Mouse (Mus musculus): ENCODE data around the gene Bpifb9b.
"Not testable (repeated sequence)": the region's sequence is repeated elsewhere in the genome, so short reads cannot be mapped to it uniquely, and the experiment has no call there.

The Bpifb9b gene

GRCm38 (mm10) chr2:154306927-154307326, at the start of gene Bpifb9b:
Gene Bpifb9b, plus strand, starts transcription at chr2:154307227.
- DNase-seq: not testable (repeated sequence)

DNA sequence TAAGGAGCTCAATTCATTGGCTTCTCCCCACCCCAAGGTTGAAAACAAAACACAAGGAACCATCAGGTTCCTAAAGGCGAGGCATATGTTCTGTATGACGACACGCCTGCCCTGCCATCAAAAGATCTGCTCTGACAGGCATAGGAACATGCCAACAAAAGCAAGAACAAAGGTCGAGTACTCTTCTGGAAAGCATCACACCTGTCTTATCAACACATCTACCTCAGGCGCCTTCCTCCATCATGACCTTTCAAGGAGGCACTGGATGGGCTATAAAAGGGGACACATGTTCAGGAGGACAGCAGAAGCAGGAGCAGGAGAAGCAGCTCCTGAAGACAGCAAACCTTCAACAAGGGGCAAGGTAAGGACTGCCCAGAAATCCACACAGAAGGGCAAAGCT, 49.5 kb upstream of the Bpifb9b start, which contains the start of gene Bpifb9a:
TSS of gene Bpifb9a (plus strand) at position 301 of the 400 bp plus-strand sequence.
- DNase-seq: not testable (repeated sequence)

DNA sequence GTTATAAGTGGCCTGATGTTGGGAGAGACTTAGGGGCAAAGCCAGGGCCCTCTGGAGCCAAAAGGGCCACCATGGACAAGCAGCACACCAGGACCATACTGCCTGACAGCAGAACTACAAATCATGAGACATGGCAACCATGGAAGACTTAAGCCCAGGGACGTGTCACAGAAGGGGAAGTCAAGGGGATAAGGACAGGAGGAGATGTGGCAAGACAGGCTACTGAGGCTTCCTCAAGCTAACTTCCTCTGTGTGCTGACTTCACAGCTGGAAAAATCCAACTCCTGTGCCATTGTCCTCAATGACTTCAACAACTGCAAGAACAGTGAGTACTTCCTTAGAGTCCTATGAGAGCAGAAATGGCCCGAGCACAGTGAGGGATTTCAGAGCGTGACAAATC, 42.6 kb upstream of the Bpifb9b start:
- not testable (repeated sequence) for DNase-seq

DNA sequence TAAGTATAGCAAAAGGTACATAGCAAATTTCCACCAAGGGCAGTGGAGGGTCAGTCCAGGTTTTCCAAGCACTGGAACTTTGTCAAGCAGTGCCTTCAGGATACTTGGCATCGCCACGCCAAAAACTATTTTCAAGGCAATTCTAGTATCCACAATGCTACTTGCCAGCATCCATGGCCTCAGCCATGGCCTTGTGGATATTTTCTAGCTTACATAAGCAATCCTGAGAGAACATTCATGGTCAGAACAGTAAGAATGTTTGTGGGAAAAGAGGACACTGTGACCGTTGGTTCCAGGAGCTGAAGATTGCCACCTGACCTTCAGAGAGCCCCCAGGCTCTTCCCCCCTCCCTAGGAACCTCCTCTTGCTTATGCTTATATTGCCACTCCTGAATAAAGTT, 15.2 kb upstream of the Bpifb9b start:
- DNase-seq: not testable (repeated sequence)

DNA sequence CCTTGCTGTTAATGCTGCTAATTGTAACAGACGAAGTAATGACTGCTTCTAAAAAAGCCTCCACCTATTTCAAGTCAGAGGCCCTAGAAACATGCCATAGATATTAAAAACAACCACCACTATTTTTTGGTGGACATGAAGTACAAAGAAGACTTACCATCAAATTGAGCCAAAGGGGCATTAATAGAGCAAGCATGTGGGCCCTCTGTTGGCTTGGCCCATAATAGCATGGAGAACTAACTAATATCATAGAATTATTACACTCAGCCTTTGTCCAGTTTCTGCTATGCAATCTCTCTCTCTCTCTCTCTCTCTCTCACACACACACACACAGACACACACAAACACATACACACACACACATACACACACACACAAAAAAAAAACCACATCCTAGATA, 14.2 kb upstream of the Bpifb9b start:
- no peak for DNase-seq

DNA sequence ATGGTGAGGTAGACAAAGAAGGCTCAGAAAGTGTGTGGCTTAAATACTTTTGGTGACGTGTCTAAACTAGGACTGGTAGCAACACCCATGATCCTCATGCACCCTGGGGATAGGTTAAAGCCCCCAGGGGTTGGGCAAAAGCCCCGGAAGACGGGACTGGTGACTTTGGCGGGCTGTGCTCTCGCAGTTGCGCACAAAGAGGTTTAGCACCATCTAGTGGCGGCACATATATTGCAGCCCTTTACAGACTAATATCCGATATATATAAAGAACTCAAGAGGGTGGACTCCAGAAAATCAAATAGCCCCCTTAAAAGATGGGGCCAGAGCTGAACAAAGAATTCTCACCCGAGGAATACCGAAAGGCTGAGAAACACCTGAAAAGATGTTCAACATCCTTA, 12.3 kb upstream of the Bpifb9b start:
- DNase-seq: peak; percentile 62 to 67

DNA sequence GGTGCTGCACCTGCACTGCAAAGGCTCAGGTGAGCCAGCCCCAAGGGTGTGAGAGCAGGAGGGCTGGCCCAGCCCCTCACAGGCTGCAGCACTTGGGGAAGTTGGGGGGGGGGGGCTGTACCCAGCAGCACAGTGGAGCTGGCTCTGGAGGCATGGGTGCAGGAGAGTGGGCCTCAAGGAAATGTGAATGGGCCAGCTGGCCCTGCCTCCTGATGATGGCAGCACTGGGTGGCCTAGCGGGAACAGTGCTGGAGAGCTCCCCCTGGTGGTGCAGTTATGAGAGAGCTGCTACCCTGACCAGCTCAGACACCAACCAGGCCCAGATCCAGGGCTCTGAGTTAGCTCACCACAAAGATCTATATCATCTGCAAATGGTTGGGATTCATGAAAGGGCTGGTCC, 6.5 kb upstream of the Bpifb9b start:
- DNase-seq: peak; percentile 82 to 83

DNA sequence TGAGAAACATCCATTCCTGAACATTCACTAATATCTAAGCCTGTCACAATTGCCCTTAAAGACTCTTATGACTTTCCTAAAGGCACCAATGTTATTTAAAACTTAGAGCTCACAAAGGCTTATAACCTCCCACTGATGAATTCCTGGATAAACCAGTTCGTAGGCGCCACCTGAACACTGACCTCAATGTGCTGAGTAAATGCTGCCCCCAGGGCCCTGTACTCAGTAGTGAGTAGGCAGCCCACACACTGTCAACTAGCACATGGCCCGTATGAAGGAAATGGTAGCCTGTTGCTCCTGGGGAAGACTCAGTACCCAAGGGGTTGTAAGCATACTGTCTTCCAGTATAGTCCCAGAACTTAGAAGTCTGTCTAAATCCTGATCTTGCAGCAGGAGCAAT, 5.3 kb upstream of the Bpifb9b start:
- no peak for DNase-seq

GRCm38 (mm10) chr2:154304604-154305003, 2.4 kb upstream of the Bpifb9b start:
- not testable (repeated sequence) for DNase-seq

DNA sequence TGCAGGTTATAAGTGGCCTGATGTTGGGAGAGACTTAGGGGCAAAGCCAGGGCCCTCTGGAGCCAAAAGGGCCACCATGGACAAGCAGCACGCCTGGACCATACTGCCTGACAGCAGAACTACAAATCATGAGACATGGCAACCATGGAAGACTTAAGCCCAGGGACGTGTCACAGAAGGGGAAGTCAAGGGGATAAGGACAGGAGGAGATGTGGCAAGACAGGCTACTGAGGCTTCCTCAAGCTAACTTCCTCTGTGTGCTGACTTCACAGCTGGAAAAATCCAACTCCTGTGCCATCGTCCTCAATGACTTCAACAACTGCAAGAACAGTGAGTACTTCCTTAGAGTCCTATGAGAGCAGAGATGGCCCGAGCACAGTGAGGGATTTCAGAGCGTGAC, 6.7 kb downstream of the Bpifb9b start:
- DNase-seq: not testable (repeated sequence)

GRCm38 (mm10) chr2:154326852-154327251, 19.8 kb downstream of the Bpifb9b start:
- DNase-seq: no peak

- DNase-seq: no peak
Measured at GRCm38 (mm10) chr2:154335572-154335971, 28.5 kb downstream of the Bpifb9b start.

GRCm38 (mm10) chr2:154338161-154338560, 31.1 kb downstream of the Bpifb9b start:
- DNase-seq: no peak

DNA sequence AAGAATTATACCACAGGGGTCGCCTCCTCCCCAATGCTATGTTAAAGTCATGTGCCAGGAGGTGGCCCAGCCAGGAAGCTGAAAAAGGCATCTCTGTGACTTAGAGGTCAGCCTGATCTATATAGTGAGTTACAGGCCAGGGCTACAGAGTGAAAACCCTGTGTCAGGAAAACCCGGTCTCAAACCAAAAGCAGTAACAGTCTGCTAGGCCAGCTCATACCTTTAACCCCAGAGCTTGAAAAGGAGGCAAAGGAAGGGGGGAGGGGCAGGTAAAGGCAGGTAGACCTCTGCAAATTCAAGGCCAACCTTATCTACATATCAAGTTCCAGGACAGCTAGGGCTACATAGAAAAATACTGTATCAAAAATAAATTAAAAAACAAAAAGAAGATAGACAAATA, 32.3 kb downstream of the Bpifb9b start:
- no peak for DNase-seq

- DNase-seq: no peak
Measured at GRCm38 (mm10) chr2:154348152-154348551, 41.1 kb downstream of the Bpifb9b start.

- DNase-seq: peak in 1 of 2 experiments; percentile 11
Measured at GRCm38 (mm10) chr2:154354000-154354425, 47.0 kb downstream of the Bpifb9b start.

DNA sequence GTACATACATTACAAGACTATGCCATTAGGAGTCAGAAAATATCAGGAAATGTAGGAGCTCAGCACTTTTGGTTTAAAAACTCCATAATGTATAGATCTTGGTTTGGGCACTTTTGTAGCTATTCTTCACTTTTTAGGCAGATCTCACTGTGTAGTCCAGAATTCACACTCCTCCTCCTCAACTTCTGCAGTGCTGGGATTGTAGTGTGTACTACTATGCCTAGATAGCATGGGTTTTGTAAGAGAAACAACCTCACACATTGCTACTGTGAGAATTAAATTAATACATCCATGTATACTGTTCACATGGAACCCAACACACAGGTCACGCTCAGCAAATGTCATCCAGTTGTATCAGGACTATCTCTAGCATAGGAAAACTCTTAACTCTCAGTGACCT, 60.5 kb downstream of the Bpifb9b start:
- DNase-seq: no peak

Data from B cell, adult 2 months (primary cell).